Comparison of ENCODE assay signal across 8 mouse cellular contexts in the genomic region with DNA sequence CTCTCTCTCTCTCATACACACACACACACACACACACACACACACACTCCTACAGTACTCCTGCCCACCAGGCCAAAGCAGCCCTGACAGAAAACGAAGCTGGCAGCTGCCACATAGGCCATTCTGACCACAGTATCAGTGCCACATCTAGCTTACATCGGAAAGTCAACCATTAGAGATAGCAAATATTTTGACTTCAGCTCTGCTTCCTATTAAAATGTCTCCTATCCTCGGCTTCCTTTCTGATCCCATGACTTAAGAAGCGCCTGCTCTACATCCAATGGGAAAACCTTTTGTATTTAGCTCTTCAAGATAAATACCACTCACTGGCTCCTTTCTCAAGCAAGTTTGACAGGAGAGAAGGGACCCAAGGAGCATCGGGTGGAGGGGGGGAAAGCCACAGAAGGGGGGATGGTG. TPM values are rescaled to one million over a fixed set of nuclear protein-coding genes. Genes with fewer than 3 reads are reported as not detected.
DNase-seq lines count a peak whose midpoint lies in the region; ATAC-seq and TF ChIP-seq lines count a peak whose summit lies in the region.

No protein-coding gene starts in this region.

- peaks cover 28% of the 10 kb centered on the region for H3K4me1 ChIP-seq in cerebellum, adult 2 months (ENCODE audit: control insufficient read depth, insufficient read depth, low read length)
- peaks cover 49% of the 10 kb centered on the region for H3K4me1 ChIP-seq in thymus, adult 2 months (replicated peaks; ENCODE audit: control insufficient read depth, insufficient read depth, low read length)
- peaks cover 10% of the 10 kb centered on the region for H3K4me1 ChIP-seq in liver, embryonic 16.5 days (ENCODE audit: control insufficient read depth, low read depth, low read length)
- H3K4me1 ChIP-seq in lung, adult 2 months (ENCODE audit: control insufficient read depth, insufficient read depth, low read length): peaks cover 4% of the 10 kb centered on the region; the same call in 1 of the 2 replicates

- no peak for DNase-seq in cerebellum, adult 2 months
- DNase-seq in cerebellum, postnatal 36 days: no peak
- no peak for DNase-seq in thymus, adult 2 months
- DNase-seq in thymus, postnatal 4 days: no peak
- DNase-seq in testis, postnatal 14 days (ENCODE audit: low spot score): no peak
- DNase-seq in urinary bladder, adult 2 months (ENCODE audit: low spot score): no peak
- DNase-seq in lung, adult 2 months: no peak

- no peak for TF ChIP-seq CTCF in cerebellum, adult 2 months (IDR thresholded peaks at IDR 0.05; ENCODE audit: borderline replicate concordance, insufficient read depth, low read depth, low read length)
- no peak for TF ChIP-seq CTCF in thymus, adult 2 months (IDR thresholded peaks at IDR 0.05; ENCODE audit: borderline replicate concordance, control insufficient read depth, extremely low read depth, insufficient read depth, low read length, poor library complexity)
- TF ChIP-seq CTCF in lung, adult 2 months (IDR thresholded peaks at IDR 0.05; ENCODE audit: insufficient read depth, low read length): no peak

- peak overlapping the region; percentile 79 for H3K4me2 ChIP-seq in liver, embryonic 16.5 days (ENCODE audit: low read depth, low read length)

- H3K36me3 ChIP-seq in thymus, adult 2 months (ENCODE audit: control insufficient read depth, insufficient read depth, low read length): no peaks in the 10 kb centered on the region
- H3K36me3 ChIP-seq in liver, embryonic 16.5 days (ENCODE audit: control insufficient read depth, insufficient read depth): no peaks in the 10 kb centered on the region

- H3K9ac ChIP-seq in liver, embryonic 16.5 days (ENCODE audit: low read depth, low read length): peak overlapping the region; percentile 59; the same call in 1 of the 2 replicates

- TF ChIP-seq POLR2A in cerebellum, adult 2 months (IDR thresholded peaks at IDR 0.05; ENCODE audit: borderline replicate concordance, insufficient read depth, low read length): no peak
- no peak for TF ChIP-seq POLR2A in thymus, adult 2 months (IDR thresholded peaks at IDR 0.05; ENCODE audit: control insufficient read depth, extremely low read depth, insufficient read depth, low read length, poor library complexity)
- no peak for TF ChIP-seq POLR2A in lung, adult 2 months (IDR thresholded peaks at IDR 0.05; ENCODE audit: borderline replicate concordance, extremely low read depth, low read depth, low read length)

- H3K4me3 ChIP-seq in cerebellum, adult 2 months (replicated peaks; ENCODE audit: insufficient read depth, low read depth, low read length): peak overlapping the region; percentile 95
- H3K4me3 ChIP-seq in thymus, adult 2 months (ENCODE audit: control insufficient read depth, insufficient read depth, low read length): peak overlapping the region; percentile 91
- peak overlapping the region; percentile 68 for H3K4me3 ChIP-seq in liver, embryonic 16.5 days (ENCODE audit: low read depth, low read length)
- no peak overlapping the region for H3K4me3 ChIP-seq in lung, adult 2 months (replicated peaks; ENCODE audit: extremely low read depth, low read depth, low read length)

- H3K27me3 ChIP-seq in cerebellum, adult 2 months (ENCODE audit: control insufficient read depth, insufficient read depth, low read length): no peaks in the 10 kb centered on the region
- H3K27me3 ChIP-seq in thymus, adult 2 months (ENCODE audit: control insufficient read depth, insufficient read depth, low read length): no peaks in the 10 kb centered on the region
- H3K27me3 ChIP-seq in liver, embryonic 16.5 days (ENCODE audit: control insufficient read depth, insufficient read depth, low read depth, low read length): peaks cover 13% of the 10 kb centered on the region

- peak overlapping the region; percentile 90 for H3K27ac ChIP-seq in cerebellum, adult 2 months (ENCODE audit: insufficient read depth, low read length)
- peak overlapping the region; percentile 65 for H3K27ac ChIP-seq in thymus, adult 2 months (ENCODE audit: control insufficient read depth, insufficient read depth, low read length)
- H3K27ac ChIP-seq in liver, embryonic 16.5 days (ENCODE audit: low read length): no peak overlapping the region

- no peak for ATAC-seq in liver, embryonic 16.5 days (ENCODE audit: low read depth)

- 17% methylated on average over 5 of the region's 5 CpGs for WGBS in cerebellum, adult 2 months
- WGBS in thymus, adult 2 months: 14% methylated on average over 5 of the region's 5 CpGs
- 26% methylated on average over 5 of the region's 5 CpGs for WGBS in liver, embryonic 16.5 days (ENCODE audit: insufficient replicate concordance)
- 68% methylated on average over 5 of the region's 5 CpGs for WGBS in lung, adult 2 months

- no peaks in the 10 kb centered on the region for H3K9me3 ChIP-seq in liver, embryonic 16.5 days (replicated peaks; ENCODE audit: control insufficient read depth, low read length)

RNA-seq across cellular contexts. Expression of a gene that starts 2.0 kb away (rescaled TPM):
- 200 and 203 TPM in 2 replicates for polyA plus RNA-seq in cerebellum, adult 2 months (2012; rRNA removed)
- 85.4 and 114 TPM in 2 replicates for polyA plus RNA-seq in thymus, adult 2 months (2012; rRNA removed)
- polyA plus RNA-seq in liver, embryonic 16.5 days (2015; fragmentation: Nextera tagmentation; extraction: Ambion mirVana): 4.6 and 5.7 TPM in 2 replicates
- polyA plus RNA-seq in urinary bladder, adult 2 months (2012; rRNA removed): 5.1 and 8.1 TPM in 2 replicates
- 5.5 and 9.3 TPM in 2 replicates for polyA plus RNA-seq in lung, adult 2 months (2012; rRNA removed)
